Mouse (Mus musculus) cerebellum, postnatal 25 days (tissue): ENCODE results near the gene Inca1.

Experiments
- DNase-seq, 2 experiments: peaks; one replicate each; pipeline ENCODE4 v3.0.0; 2021; ENCODE audit warnings: mixed read lengths in 2 of 2

Gene Inca1

DNA sequence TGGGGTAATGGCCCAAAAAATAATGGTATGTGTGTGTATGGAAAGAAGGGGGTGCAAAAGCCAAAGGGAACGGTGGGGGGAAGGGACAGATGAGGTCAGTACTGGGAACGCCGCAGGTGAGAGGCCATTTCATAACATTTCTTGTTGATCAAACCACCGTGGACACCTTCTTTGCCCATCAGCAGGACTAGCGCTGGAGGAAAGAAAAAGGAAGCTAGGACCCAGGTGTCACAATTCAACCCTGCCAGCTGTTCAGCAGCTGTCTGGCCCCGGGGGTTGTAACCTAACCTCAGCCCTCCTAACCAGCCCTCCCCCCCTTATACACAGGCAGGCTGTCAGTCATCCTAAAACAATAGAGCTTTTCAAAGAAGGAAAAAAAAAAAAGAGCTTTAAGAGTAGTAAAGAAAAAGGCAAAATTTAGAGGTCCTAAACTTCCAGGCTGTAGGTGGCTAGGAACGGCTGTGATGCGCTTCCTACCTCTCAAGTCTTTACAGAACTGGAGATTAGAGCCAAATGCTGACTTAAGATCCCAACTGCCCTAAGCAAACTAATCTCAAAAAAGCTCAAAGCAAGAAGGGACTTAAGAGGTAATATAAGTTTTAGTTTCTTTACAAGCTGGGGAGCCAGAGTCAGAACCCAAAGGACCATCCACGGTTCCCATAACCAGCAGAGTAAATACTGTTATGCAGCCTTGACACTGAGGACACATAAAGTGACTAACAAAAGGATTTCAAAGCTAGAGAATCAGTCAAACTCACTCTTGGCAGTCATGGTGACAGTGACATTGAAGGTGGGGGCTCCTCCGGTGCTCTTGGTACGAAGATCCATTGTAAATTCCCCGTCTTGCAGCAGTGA, 47.7 kb downstream of the Inca1 start:
- DNase-seq, result peak; percentile 10 to 26

DNA sequence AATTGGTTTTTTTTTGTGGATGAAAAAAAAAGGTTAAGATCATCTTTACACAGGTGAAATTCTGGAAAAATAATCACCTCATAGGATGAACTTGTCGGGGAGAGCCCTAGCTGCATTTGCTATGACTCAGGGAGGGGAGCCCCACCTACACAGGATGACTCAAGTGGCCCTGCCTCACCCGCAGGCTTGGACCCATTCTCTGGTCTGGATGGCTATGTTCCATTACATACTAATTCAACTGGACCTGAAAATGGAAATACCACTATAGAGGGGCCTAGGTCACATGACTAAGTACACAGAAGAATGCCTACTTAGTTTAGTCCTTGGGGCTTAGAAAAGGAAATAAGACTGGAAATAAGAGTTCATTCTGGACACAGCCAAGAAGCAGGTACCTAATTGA, 48.6 kb downstream of the Inca1 start:
- DNase-seq, result peak in 1 of 2 experiments; percentile 4

GRCm38 (mm10) chr11:70650322-70651175, 49.4 kb downstream of the Inca1 start:
- peak in 1 of 2 experiments; percentile 14 for DNase-seq

DNA sequence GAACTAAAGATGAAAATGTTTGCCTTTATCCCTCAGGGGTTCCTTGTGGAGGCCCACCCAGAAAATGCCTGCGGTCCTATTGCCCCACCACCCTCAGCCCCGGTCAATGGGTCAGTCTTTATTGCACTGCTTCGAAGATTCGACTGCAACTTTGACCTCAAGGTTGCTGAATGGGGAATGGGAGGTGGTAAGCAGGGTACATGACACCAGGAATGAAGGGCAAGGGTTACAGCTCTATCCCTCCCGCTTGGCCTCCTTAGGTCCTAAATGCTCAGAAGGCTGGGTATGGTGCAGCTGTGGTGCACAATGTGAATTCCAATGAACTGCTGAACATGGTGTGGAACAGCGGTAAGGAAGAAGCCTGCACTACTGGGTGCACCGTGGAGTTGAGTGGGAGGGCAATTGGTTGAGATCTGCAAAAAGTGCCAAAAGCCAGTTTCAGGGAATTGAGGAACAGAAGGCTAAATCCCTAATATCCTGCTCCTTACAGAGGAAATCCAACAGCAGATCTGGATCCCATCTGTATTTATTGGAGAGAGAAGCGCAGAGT, 50.7 kb downstream of the Inca1 start:
- DNase-seq, result peak in 1 of 2 experiments; percentile 6

GRCm38 (mm10) chr11:70648512-70648911, 51.4 kb downstream of the Inca1 start:
- peak in 1 of 2 experiments; percentile 2 for DNase-seq

GRCm38 (mm10) chr11:70647716-70648420, 52.1 kb downstream of the Inca1 start:
- DNase-seq, result peak; percentile 39 to 53

DNA sequence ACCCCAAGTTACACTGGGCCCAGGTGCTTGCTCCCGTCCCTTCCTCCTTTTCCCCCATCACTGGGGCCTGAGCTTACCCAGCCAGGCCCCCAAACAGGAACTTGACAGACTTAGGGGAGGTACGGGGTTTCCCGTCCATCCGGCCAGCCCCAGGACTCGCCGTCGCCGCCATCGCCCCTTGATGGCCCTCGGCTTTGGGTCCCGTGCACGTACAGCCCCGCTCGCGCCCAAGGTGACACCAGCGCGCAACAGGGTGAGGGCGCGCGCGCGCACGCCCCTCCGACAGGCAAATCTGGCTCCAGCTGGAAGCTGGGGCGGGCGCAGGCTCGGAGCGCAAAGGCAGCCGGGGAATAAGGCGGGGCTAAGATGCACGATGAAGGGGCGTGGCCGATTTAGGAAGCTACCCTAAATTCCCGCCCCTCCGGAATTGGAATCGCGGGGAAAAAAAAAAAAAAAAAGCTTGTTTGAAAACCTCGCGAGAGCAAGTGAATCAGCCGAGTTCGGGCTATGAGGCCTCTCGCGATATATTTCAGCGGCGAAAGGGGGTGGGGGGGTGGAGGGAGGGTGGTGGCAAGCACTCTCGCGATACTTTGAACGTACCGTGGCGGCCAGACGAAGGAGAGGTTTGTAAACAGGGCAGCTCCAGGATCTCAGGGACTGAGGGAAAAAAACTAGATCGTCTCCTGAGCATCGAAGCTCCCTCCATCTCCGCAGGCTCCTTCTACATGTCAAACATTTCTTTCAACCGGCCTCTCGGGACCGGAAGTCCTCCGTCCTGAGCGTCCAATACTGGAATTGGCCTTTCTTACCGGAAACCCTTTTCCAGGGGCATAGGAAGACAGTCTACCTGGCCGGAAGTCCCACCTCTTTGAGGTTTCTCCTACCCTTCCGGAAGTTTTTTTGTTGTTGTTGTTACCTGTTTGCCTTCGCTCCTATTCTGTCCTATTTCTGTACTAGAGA, 53.0 kb downstream of the Inca1 start, which contains the start of the genes Rnf167 and Slc25a11:
Gene Rnf167, plus strand, starts transcription at position 545 of the 960 bp plus-strand sequence.
Gene Slc25a11, minus strand, starts transcription at position 789 of the 960 bp plus-strand sequence.
- peak; percentile 95 to 98 for DNase-seq

DNA sequence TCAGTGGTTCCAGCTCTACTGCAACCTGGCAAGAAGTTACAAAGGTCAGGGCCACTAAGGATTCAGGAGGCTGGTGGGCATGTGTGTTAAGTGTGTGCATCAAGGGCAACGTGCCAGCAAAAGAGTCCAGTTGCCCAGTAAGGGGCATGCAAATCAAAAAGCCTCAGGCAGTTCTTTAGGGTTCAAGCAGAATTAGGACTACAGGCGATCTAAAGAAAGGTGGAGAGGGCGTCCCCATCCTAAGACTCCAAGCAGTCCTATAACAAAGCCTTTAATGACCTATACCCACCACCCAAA, 53.7 kb downstream of the Inca1 start:
- DNase-seq, result peak; percentile 34 to 56

DNA sequence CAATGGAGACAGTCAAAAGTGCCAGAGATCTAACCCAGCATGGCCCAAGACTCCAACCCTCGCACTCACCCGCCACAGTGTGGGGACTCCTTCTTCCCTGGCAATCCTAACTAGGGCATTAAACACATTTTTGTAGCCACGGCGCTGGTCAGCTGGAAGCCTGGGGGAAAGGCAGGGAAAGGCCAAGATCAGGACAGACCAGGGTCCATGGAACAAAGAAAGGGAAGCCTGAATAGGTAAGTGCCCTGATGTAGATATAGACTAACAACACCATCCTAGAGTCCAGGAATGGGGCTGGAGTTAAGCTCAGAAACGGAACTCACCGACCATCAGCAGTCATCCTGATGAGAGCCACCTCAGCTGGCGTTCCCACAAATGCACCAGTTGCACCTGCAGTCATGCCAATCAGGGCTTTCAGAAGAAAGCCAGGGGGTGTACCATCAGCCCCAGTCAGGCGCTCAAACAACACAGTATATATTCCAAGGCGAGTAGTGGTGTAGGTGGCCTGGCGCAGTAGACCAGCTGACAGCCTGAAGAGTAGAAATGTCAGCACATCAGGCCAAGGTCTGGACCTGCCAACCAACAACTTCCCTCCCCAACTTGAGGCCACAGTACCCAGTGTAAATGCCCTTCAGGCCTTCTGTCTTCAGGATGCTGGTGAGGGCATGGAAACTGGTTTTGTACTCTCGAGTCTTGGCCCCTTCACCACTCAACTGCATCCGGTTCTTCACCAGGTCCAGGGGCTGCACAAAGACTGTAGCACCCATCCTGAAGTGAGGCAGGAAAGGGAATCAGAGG, 54.3 kb downstream of the Inca1 start:
- peak in 1 of 2 experiments; percentile 27 for DNase-seq

DNA sequence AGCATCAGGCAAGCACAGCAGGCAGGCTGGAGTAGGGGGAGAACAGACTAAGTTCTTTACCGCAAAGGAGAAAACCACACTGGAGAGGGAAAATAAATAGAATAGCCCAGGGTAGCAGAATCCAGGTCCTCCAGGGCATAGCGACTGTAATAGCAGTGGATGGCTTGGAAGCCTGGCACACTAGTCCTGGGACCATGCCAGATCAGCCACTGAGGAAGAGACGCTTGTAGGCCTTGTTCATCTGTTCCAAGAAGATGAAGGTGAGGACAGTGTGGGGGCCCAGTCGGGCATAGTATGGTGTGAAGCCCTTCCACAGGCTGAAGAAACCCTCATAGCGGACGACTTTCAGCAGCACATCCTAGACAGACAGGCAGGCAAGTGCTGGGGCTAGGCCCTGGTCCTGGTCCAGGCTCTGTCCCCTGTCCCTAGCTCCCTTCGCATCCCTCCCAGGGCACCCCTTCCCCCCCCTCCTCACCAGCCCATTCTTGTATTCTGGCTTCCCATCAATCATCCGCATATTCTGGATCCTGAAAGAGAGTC, 55.3 kb downstream of the Inca1 start:
- DNase-seq, result peak in 1 of 2 experiments; percentile 63

DNA sequence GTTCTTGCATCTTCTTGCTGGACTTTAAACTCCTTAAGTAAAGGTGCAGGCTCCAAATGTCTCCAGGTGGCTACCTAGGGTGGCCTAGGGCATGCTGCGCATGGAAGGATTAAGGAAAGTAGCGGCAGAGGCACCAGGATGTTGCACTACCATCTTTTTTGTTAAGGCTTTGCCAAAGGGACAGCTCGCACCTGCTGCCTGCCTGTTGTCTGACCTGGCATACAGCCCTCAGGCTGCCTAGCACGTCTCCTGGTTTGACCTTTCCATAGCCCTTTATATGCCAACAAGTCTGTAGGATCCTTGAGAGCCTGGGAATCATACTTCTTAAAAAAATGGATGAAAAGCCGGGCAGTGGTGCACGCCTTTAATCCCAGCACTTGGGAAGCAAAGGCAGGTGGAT, 56.9 kb downstream of the Inca1 start:
- DNase-seq, result peak in 1 of 2 experiments; percentile 53

DNA sequence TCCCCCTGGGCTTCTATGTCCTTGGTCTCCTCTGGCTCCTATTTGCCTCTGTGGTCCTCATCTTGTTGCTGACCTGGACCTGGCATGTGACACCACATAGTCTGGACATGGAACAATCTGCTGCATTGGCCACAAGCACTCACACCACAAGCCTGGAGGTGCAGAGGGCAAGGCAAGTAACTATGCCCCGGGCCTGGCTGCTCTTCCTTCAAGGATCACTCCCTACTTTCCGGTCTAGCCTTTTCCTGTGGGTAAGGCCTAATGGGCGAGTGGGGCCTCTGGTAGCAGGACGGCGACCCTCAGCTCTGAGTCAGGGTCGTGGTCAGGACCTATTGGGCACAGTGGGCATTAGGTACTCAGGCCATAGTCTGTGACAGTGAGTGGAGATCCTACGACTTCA, 58.7 kb downstream of the Inca1 start:
- no peak for DNase-seq

GRCm38 (mm10) chr11:70639976-70640375, 60.0 kb downstream of the Inca1 start:
- no peak for DNase-seq

DNA sequence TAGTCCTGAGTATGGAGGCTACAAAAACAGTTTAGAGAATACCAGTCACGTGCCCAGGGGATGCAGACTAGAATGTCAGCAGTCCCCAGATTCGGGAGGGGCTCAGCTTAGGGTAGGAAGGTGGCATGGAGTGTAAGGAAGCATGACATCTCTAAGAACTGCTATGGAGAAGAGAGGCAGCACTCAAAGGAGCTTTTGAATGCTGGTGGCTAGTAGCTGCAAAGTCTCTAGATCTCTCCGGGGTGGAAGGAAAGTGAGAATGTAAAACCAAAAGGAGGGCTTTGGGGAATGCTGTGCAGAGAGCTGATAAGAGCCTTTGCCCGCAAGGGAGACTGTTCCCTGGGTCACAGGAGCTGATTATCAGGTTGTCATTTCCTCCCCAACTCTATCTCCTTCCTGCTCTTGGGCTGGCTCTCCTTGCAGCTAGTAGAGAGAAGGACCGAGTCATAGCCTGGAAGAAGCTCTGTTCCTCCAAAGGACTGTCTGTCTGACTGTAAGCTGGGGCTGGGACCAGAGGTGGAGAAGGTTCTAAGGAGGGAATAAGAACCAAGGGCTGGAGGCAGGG, 61.2 kb downstream of the Inca1 start, which contains the start of gene Gp1ba:
Gene Gp1ba, plus strand, starts transcription at position 409 of the 565 bp plus-strand sequence.
- DNase-seq, result no peak
